Mouse (Mus musculus) CH12.LX (cell line): Measurements from ENCODE around the gene Mrm3.
A peak's percentile ranks its signal among the peaks of the same experiment; 100 is the strongest.

Source experiments
- BHLHE40 ChIP-seq: IDR thresholded peaks from 2 replicates; pipeline ENCODE4 v1.6.1; 2011; ENCODE audit warnings: mild to moderate bottlenecking, low read depth, low read length, improper control_type of control experiment
- CHD2 ChIP-seq: IDR thresholded peaks from 2 replicates; pipeline ENCODE4 v1.6.1; 2011; ENCODE audit warnings: low read length, improper control_type of control experiment
- CTCF ChIP-seq, 2 experiments: IDR thresholded peaks in 1 of 2; conservative IDR thresholded peaks in 1 of 2; 2 replicates each; pipeline ENCODE4 v1.5.1; 2011 to 2012; ENCODE audit warnings: low read depth in 2 of 2, low read length in 2 of 2, improper control_type of control experiment in 1 of 2, inconsistent platforms in 1 of 2, mild to moderate bottlenecking in 1 of 2, moderate library complexity in 1 of 2
- E2F4 ChIP-seq: IDR thresholded peaks from 2 replicates; pipeline ENCODE4 v1.6.1; 2011; ENCODE audit warnings: low read depth, low read length, improper control_type of control experiment; ENCODE audit not compliant: insufficient replicate concordance
- EP300 ChIP-seq: IDR thresholded peaks from 2 replicates; pipeline ENCODE4 v1.6.1; 2011; ENCODE audit warnings: low read length, improper control_type of control experiment
- ETS1 ChIP-seq: conservative IDR thresholded peaks from 2 replicates; pipeline ENCODE4 v1.6.1; 2012; ENCODE audit warnings: low read depth, mild to moderate bottlenecking, inconsistent platforms, low read length, improper control_type of control experiment, moderate library complexity
- JUND ChIP-seq: conservative IDR thresholded peaks from 2 replicates; pipeline ENCODE4 v1.6.1; 2011; ENCODE audit warnings: low read depth, low read length, improper control_type of control experiment
- MAFK ChIP-seq: IDR thresholded peaks from 2 replicates; pipeline ENCODE4 v1.6.1; 2011; ENCODE audit warnings: low read length, improper control_type of control experiment; ENCODE audit not compliant: insufficient replicate concordance
- MAX ChIP-seq: IDR thresholded peaks from 2 replicates; pipeline ENCODE4 v1.6.1; 2011; ENCODE audit warnings: low read length, improper control_type of control experiment
- NRF1 ChIP-seq: IDR thresholded peaks from 2 replicates; pipeline ENCODE4 v1.6.1; 2014; ENCODE audit warnings: low read depth, mild to moderate bottlenecking, inconsistent platforms, low read length, improper control_type of control experiment, moderate library complexity
- POLR2AphosphoS2 ChIP-seq: IDR thresholded peaks from 2 replicates; pipeline ENCODE4 v1.6.1; 2011; ENCODE audit warnings: low read depth, low read length, improper control_type of control experiment
- RCOR1 ChIP-seq: conservative IDR thresholded peaks from 2 replicates; pipeline ENCODE4 v1.6.1; 2012; ENCODE audit warnings: low read depth, mild to moderate bottlenecking, inconsistent platforms, low read length, improper control_type of control experiment
- ZKSCAN1 ChIP-seq: IDR thresholded peaks from 2 replicates; pipeline ENCODE4 v1.6.1; 2012; ENCODE audit warnings: low read depth, inconsistent platforms, low read length, improper control_type of control experiment, borderline replicate concordance
- ZNF384 ChIP-seq: IDR thresholded peaks from 2 replicates; pipeline ENCODE4 v1.6.1; 2012; ENCODE audit warnings: low read depth, low read length, improper control_type of control experiment, inconsistent platforms

DNA sequence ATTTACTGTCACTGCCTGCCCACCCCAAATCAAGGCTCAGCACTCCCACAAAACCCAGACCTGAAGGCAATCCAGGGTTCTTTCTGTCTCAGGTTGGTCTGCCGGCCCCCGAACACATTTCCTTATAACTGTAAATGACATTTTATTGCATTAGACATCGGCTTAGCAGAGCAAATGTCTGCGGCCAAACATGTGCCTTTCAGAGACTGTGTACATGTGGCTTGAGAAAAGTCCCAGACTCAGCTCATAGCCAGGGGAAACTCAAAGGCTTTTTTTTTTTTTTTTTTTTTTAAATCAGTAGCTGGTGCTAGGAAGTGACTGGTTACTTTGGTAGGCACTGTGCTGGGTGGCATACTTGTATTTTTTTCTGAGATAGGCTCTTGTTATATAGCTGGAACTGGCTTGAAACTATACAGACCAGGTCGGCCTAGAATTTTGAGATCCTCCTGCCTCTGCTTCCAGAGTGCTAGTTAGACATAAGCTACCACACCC lies 27.4 kb upstream of the Mrm3 start:
- TF ChIP-seq BHLHE40: no peak
- TF ChIP-seq ZNF384: peak; percentile 88
- TF ChIP-seq NRF1: no peak
- TF ChIP-seq CTCF (conservative IDR thresholded peaks at IDR 0.05 in 1 of 2, IDR thresholded peaks at IDR 0.05 in 1 of 2; ENCODE audit: low read depth in 2 of 2, low read length in 2 of 2): no peak
- no peak for TF ChIP-seq JUND
- TF ChIP-seq ZKSCAN1: no peak
- no peak for TF ChIP-seq EP300
- no peak for TF ChIP-seq E2F4
- no peak for TF ChIP-seq CHD2
- TF ChIP-seq ETS1: no peak
- TF ChIP-seq MAFK: no peak
- TF ChIP-seq POLR2AphosphoS2: 0 out of 2 replicates have a peak, but pooled peaks have one; percentile 5
- peak; percentile 84 for TF ChIP-seq MAX
- no peak for TF ChIP-seq RCOR1
